Mouse (Mus musculus) C2C12 (cell line): Measurements from ENCODE around the gene Slco2a1. TPM values are rescaled to one million over a fixed set of nuclear protein-coding genes. Genes with fewer than 3 reads are reported as not detected.

Source experiments
- H3K27me3 ChIP-seq: one replicate; pipeline ENCODE4 v1.6.1; 2011; ENCODE audit not compliant: control insufficient read depth, insufficient read depth, insufficient read length
- H3K36me3 ChIP-seq: one replicate; pipeline ENCODE4 v1.6.1; 2011; ENCODE audit not compliant: control insufficient read depth, insufficient read depth
- H3K4me3 ChIP-seq: one replicate; pipeline ENCODE4 v1.5.1; 2011; ENCODE audit warnings: mild to moderate bottlenecking, control low read depth; ENCODE audit not compliant: poor library complexity, insufficient read depth, severe bottlenecking
- H3K79me2 ChIP-seq: one replicate; pipeline ENCODE4 v1.6.1; 2011; ENCODE audit not compliant: control insufficient read depth, insufficient read depth
- H3K79me3 ChIP-seq: one replicate; pipeline ENCODE4 v1.6.1; 2011; ENCODE audit warnings: low read depth, control low read depth
- H3ac ChIP-seq: one replicate; pipeline ENCODE3; 2011; ENCODE audit warnings: low read depth; ENCODE audit not compliant: control insufficient read depth, insufficient read length
- CEBPB ChIP-seq: IDR thresholded peaks from one replicate; pipeline ENCODE4 v1.6.1; 2011; ENCODE audit warnings: low read depth, mild to moderate bottlenecking, control low read depth, moderate library complexity
- CTCF ChIP-seq: IDR thresholded peaks from one replicate; pipeline ENCODE4 v1.5.1; 2011; ENCODE audit not compliant: control insufficient read depth, insufficient read depth, insufficient read length
- FOSL1 ChIP-seq: IDR thresholded peaks from one replicate; pipeline ENCODE4 v1.8.0; 2011; ENCODE audit warnings: mild to moderate bottlenecking, low read length; ENCODE audit not compliant: poor library complexity, insufficient read depth, severe bottlenecking
- MAX ChIP-seq: IDR thresholded peaks from one replicate; pipeline ENCODE4 v1.6.1; 2011; ENCODE audit warnings: mild to moderate bottlenecking, control low read depth
- MYOD1 ChIP-seq: IDR thresholded peaks from one replicate; pipeline ENCODE4 v1.6.1; 2011; ENCODE audit warnings: low read depth; ENCODE audit not compliant: control insufficient read depth, insufficient read length
- MYOG ChIP-seq: IDR thresholded peaks from one replicate; pipeline ENCODE4 v1.6.1; 2011; ENCODE audit not compliant: control insufficient read depth, insufficient read length; ENCODE audit errors: extremely low read depth
- USF1 ChIP-seq: IDR thresholded peaks from one replicate; pipeline ENCODE4 v1.6.1; 2011; ENCODE audit warnings: low read depth, mild to moderate bottlenecking, control low read depth, moderate library complexity
- polyA plus RNA-seq: library from polyadenylated mRNA; unstranded; fragments of >200 nt; fragmentation: generic; extraction: Trizol; gene quantifications from one replicate; pipeline ENCODE4 v1.2.1, GENCODE M21; 2012; ENCODE audit warnings: missing spikeins

The Slco2a1 gene
- polyA plus RNA-seq, 1 experiment: 0.20 TPM

GRCm38 (mm10) chr9:102979011-102979700 lies 9.4 kb upstream of the Slco2a1 start:
- H3K79me2 ChIP-seq: no peaks in the 10 kb centered on the region
- H3ac ChIP-seq: no peak overlapping the region
- TF ChIP-seq MYOD1: no peak
- TF ChIP-seq FOSL1: no peak
- TF ChIP-seq USF1: no peak
- H3K79me3 ChIP-seq: no peaks in the 10 kb centered on the region
- no peaks in the 10 kb centered on the region for H3K36me3 ChIP-seq
- no peaks in the 10 kb centered on the region for H3K27me3 ChIP-seq
- H3K4me3 ChIP-seq: no peak overlapping the region

GRCm38 (mm10) chr9:102979956-102980355 lies 8.6 kb upstream of the Slco2a1 start:
- Histone ChIP-seq H3K27me3 (no peaks in the 10 kb centered on the region), H3ac (no peak overlapping the region), H3K79me3 (no peaks in the 10 kb centered on the region), H3K36me3 (no peaks in the 10 kb centered on the region), H3K79me2 (no peaks in the 10 kb centered on the region), H3K4me3 (no peak overlapping the region)
- TF ChIP-seq MAX (no peak), MYOG (no peak), MYOD1 (no peak), CTCF (no peak), CEBPB (no peak), FOSL1 (no peak), USF1 (no peak)

DNA sequence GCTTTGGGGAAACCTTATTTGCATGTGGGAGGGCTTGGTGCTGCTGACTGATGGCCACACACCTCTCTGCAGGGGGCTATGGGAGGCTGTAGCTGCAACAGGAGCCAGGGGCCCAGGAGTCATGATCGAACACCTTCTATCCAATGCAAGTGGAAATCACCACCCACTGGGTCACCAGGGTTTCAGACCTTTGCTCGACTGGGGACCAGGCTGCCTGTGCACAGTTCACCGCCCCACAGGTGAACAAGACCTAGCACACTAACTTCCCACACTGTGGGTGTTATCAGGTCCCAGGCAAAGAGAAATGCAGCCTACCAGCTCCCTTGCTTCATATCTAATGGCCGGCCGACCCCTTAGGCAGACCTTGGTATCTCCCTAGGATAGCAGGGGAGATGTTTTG lies 8.1 kb upstream of the Slco2a1 start:
- TF ChIP-seq CEBPB: no peak
- no peak for TF ChIP-seq MYOG
- no peak for TF ChIP-seq USF1
- no peak for TF ChIP-seq FOSL1
- no peak for TF ChIP-seq CTCF
- no peak for TF ChIP-seq MAX
- no peak for TF ChIP-seq MYOD1
- no peaks in the 10 kb centered on the region for H3K27me3 ChIP-seq
- no peaks in the 10 kb centered on the region for H3K36me3 ChIP-seq
- H3K4me3 ChIP-seq: no peak overlapping the region
- no peak overlapping the region for H3ac ChIP-seq
- H3K79me2 ChIP-seq: no peaks in the 10 kb centered on the region
- no peaks in the 10 kb centered on the region for H3K79me3 ChIP-seq

- no peak for TF ChIP-seq CEBPB
- no peak for TF ChIP-seq MYOD1
- no peak for TF ChIP-seq MAX
- no peak for TF ChIP-seq USF1
- no peak for TF ChIP-seq CTCF
- TF ChIP-seq MYOG: no peak
- no peak overlapping the region for H3ac ChIP-seq
- no peaks in the 10 kb centered on the region for H3K27me3 ChIP-seq
- H3K36me3 ChIP-seq: no peaks in the 10 kb centered on the region
- H3K79me2 ChIP-seq: no peaks in the 10 kb centered on the region
- no peaks in the 10 kb centered on the region for H3K79me3 ChIP-seq
- H3K4me3 ChIP-seq: no peak overlapping the region
Observed at GRCm38 (mm10) chr9:102981791-102982190, 6.7 kb upstream of the Slco2a1 start.

DNA sequence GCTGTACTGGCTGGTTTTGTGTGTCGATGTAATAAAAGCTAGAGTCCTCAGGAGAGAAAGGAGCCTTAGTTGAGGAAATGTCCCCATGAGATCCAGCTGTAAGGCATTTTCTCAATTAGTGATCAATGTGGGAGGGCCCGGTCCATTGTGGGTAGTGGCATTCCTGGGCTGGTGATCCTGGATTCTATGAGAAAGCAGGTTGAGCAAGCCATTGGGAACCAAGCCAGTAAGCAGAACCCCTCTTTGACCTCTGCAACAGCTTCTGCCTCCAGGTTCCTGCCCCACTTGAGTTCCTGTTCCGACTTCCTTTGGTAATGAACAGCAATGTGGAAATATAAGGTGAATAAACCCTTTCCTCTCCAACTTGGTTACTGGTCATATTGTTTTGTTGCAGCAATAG lies 6.1 kb upstream of the Slco2a1 start:
- H3ac ChIP-seq: no peak overlapping the region
- no peaks in the 10 kb centered on the region for H3K27me3 ChIP-seq
- H3K79me3 ChIP-seq: no peaks in the 10 kb centered on the region
- TF ChIP-seq CTCF: no peak
- TF ChIP-seq MYOG: no peak
- no peak for TF ChIP-seq CEBPB
- no peak for TF ChIP-seq FOSL1
- TF ChIP-seq MYOD1: no peak
- no peak for TF ChIP-seq MAX
- no peak for TF ChIP-seq USF1
- H3K36me3 ChIP-seq: no peaks in the 10 kb centered on the region
- no peak overlapping the region for H3K4me3 ChIP-seq
- no peaks in the 10 kb centered on the region for H3K79me2 ChIP-seq

DNA sequence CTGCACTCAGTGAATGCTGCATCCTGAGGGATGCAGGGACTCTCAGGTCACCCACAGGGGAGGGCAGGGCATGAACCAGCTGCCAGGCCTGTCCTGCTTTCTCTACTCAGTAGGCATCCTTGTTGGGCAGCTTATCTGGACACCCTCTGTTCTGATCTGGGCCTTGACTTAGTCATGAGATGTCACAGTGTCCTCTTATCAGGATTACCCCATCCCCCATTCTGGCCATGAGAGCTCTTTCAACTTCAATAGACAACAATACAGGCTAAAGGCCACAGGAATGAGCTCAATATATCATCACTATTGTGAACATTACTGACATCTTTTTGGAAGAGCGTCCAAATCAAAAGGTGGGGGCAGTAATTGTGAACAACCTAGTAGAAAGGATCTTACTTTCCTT lies 3.4 kb upstream of the Slco2a1 start:
- no peaks in the 10 kb centered on the region for H3K79me2 ChIP-seq
- TF ChIP-seq MAX (no peak), CTCF (no peak), MYOD1 (no peak), FOSL1 (no peak), MYOG (no peak), USF1 (no peak), CEBPB (no peak)
- no peaks in the 10 kb centered on the region for H3K79me3 ChIP-seq
- no peak overlapping the region for H3ac ChIP-seq
- no peaks in the 10 kb centered on the region for H3K36me3 ChIP-seq
- H3K27me3 ChIP-seq: no peaks in the 10 kb centered on the region
- no peak overlapping the region for H3K4me3 ChIP-seq
